Mouse (Mus musculus) naive thymus-derived CD4-positive, alpha-beta T cell, adult 5 months (primary cell): ENCODE measurements around the gene Gm3542. TPM values are rescaled to one million over a fixed set of nuclear protein-coding genes. Genes with fewer than 3 reads are reported as not detected.

Experiments
- polyA plus RNA-seq: library from polyadenylated mRNA; unstranded; fragments of 100-300 nt; shearing (Covaris generic); gene quantifications from one replicate; pipeline ENCODE4 v1.2.1, GENCODE M21; 2017

Gm3542 gene
- not detected for polyA plus RNA-seq

GRCm38 (mm10) chr14:5334828-5335227, at the start of gene Gm3542:
TSS of gene Gm3542 (minus strand) at chr14:5334928.

Other genes starting within 250 kb of the Gm3542 start
- not detected for gene Gm8279, start 203.4 kb downstream of the Gm3542 start, polyA plus RNA-seq
- not detected for gene Gm3317, start 170.4 kb downstream of the Gm3542 start, polyA plus RNA-seq
- not detected for gene Gm8271, start 149.1 kb downstream of the Gm3542 start, polyA plus RNA-seq
- gene Gm3526, start 74.3 kb downstream of the Gm3542 start, polyA plus RNA-seq = not detected
- not detected for gene Gm3500, start 54.1 kb upstream of the Gm3542 start, polyA plus RNA-seq
- not detected for gene Gm3194, start 120.5 kb upstream of the Gm3542 start, polyA plus RNA-seq
- gene Gm8246, start 142.9 kb upstream of the Gm3542 start, polyA plus RNA-seq = not detected
- not detected for gene Gm3187, start 149.3 kb upstream of the Gm3542 start, polyA plus RNA-seq
- not detected for gene Gm3488, start 166.7 kb upstream of the Gm3542 start, polyA plus RNA-seq
- gene Gm3532, start 203.6 kb upstream of the Gm3542 start, polyA plus RNA-seq = 0.25 TPM